Mouse (Mus musculus) lung, embryonic 16.5 days (tissue): ENCODE results near the gene Fam89a. TPM values are rescaled to one million over a fixed set of nuclear protein-coding genes. Genes with fewer than 3 reads are reported as not detected.
A peak's percentile ranks its signal among the peaks of the same experiment; 100 is the strongest.

ENCODE experiments used
- ATAC-seq: fragments of 200-750 bp; cut with Nextera tagmentation; 2 replicates; pipeline ENCODE4 v1.8.0; 2017; ENCODE audit warnings: low read depth, mild to moderate bottlenecking, moderate library complexity
- H3K27ac ChIP-seq: fragments of 300-500 bp; sonication (generic); 2 replicates; pipeline ENCODE4 v1.5.1; 2014; ENCODE audit warnings: mild to moderate bottlenecking, control low read depth, low read length
- H3K27me3 ChIP-seq: fragments of 300-500 bp; sonication (generic); 2 replicates; pipeline ENCODE4 v1.6.1; 2014; ENCODE audit warnings: low read depth, low read length, mixed read lengths; ENCODE audit not compliant: control insufficient read depth, insufficient read depth
- H3K36me3 ChIP-seq: fragments of 300-500 bp; sonication (generic); 2 replicates; pipeline ENCODE4 v1.6.1; 2014; ENCODE audit warnings: low read length; ENCODE audit not compliant: control insufficient read depth, insufficient read depth
- H3K4me1 ChIP-seq: fragments of 300-500 bp; sonication (generic); replicated peaks from 2 replicates; pipeline ENCODE4 v1.6.1; 2014; ENCODE audit warnings: low read length, mixed read lengths; ENCODE audit not compliant: control insufficient read depth, insufficient read depth
- H3K4me2 ChIP-seq: fragments of 300-500 bp; sonication (generic); 2 replicates; pipeline ENCODE4 v1.6.1; 2014; ENCODE audit warnings: low read depth, low read length, control low read depth
- H3K4me3 ChIP-seq: fragments of 300-500 bp; sonication (generic); 2 replicates; pipeline ENCODE4 v1.5.1; 2014; ENCODE audit warnings: mild to moderate bottlenecking, low read length, control low read depth
- H3K9ac ChIP-seq: fragments of 300-500 bp; sonication (generic); 2 replicates; pipeline ENCODE4 v1.6.1; 2014; ENCODE audit warnings: low read length, control low read depth
- H3K9me3 ChIP-seq: fragments of 300-500 bp; sonication (generic); 2 replicates; pipeline ENCODE4 v1.6.1; 2016; ENCODE audit warnings: low read length; ENCODE audit not compliant: control insufficient read depth
- WGBS: fragments of 180-500 bp; shearing (Covaris S2); extraction: QIAGEN DNeasy Blood & Tissue Kit; methylation state at CpG from one replicate; pipeline ENCODE4 v1.1.7; 2014; 5-methylcytosine and 5-hydroxymethylcytosine counted together
- polyA plus RNA-seq: library from polyadenylated mRNA; unstranded; fragments of >200 nt; fragmentation: Nextera tagmentation; extraction: Ambion mirVana; gene quantifications from 2 replicates; pipeline ENCODE4 v1.2.1, GENCODE M21; 2015

Gene Fam89a
- polyA plus RNA-seq, 1 experiment from 2014 or later: 8.7 TPM

GRCm38 (mm10) chr8:124790676-124791075 lies 39.0 kb upstream of the Fam89a start:
- H3K36me3 ChIP-seq: no peaks in the 10 kb centered on the region
- no peak overlapping the region for H3K4me3 ChIP-seq
- no peak overlapping the region for H3K9ac ChIP-seq
- no peaks in the 10 kb centered on the region for H3K9me3 ChIP-seq
- H3K27me3 ChIP-seq: peaks cover 44% of the 10 kb centered on the region
- no peak overlapping the region for H3K27ac ChIP-seq
- H3K4me2 ChIP-seq: no peak overlapping the region
- 70% methylated on average over 4 of the region's 4 CpGs for WGBS
- ATAC-seq: no peak
- peaks cover 28% of the 10 kb centered on the region for H3K4me1 ChIP-seq

- no peak overlapping the region for H3K27ac ChIP-seq
- no peak overlapping the region for H3K9ac ChIP-seq
- WGBS: 83% methylated on average over 13 of the region's 13 CpGs
- H3K4me2 ChIP-seq: no peak overlapping the region
- peaks cover 4% of the 10 kb centered on the region; the same call in 1 of the 2 replicates for H3K4me1 ChIP-seq
- ATAC-seq: no peak
- H3K4me3 ChIP-seq: no peak overlapping the region
- no peaks in the 10 kb centered on the region for H3K9me3 ChIP-seq
- H3K27me3 ChIP-seq: no peaks in the 10 kb centered on the region; the same call in none of the 2 replicates
- H3K36me3 ChIP-seq: no peaks in the 10 kb centered on the region
Observed at GRCm38 (mm10) chr8:124784613-124785012, 33.0 kb upstream of the Fam89a start.

- no peak overlapping the region for H3K9ac ChIP-seq
- H3K27ac ChIP-seq: no peak overlapping the region
- no peaks in the 10 kb centered on the region for H3K27me3 ChIP-seq
- no peaks in the 10 kb centered on the region for H3K36me3 ChIP-seq
- H3K4me2 ChIP-seq: no peak overlapping the region
- no peak for ATAC-seq
- WGBS: 82% methylated on average over 15 of the region's 15 CpGs
- no peak overlapping the region for H3K4me3 ChIP-seq
- H3K9me3 ChIP-seq: no peaks in the 10 kb centered on the region
- peaks cover 4% of the 10 kb centered on the region; the same call in 1 of the 2 replicates for H3K4me1 ChIP-seq
Observed at GRCm38 (mm10) chr8:124783228-124783627, 31.6 kb upstream of the Fam89a start.

- no peaks in the 10 kb centered on the region for H3K27me3 ChIP-seq
- no peak overlapping the region for H3K4me2 ChIP-seq
- peaks cover 4% of the 10 kb centered on the region; the same call in 1 of the 2 replicates for H3K4me1 ChIP-seq
- no peak overlapping the region for H3K9ac ChIP-seq
- ATAC-seq: no peak
- H3K9me3 ChIP-seq: no peaks in the 10 kb centered on the region
- H3K4me3 ChIP-seq: no peak overlapping the region
- no peak overlapping the region for H3K27ac ChIP-seq
- 81% methylated on average over 3 of the region's 3 CpGs for WGBS
- no peaks in the 10 kb centered on the region for H3K36me3 ChIP-seq
Observed at GRCm38 (mm10) chr8:124782431-124782830, 30.8 kb upstream of the Fam89a start.

- no peak overlapping the region for H3K4me3 ChIP-seq
- peak; percentile 51; the same call in 1 of the 2 replicates for ATAC-seq
- no peak overlapping the region for H3K9ac ChIP-seq
- H3K4me2 ChIP-seq: no peak overlapping the region
- H3K27me3 ChIP-seq: no peaks in the 10 kb centered on the region
- H3K36me3 ChIP-seq: no peaks in the 10 kb centered on the region
- no peaks in the 10 kb centered on the region for H3K9me3 ChIP-seq
- 7% methylated on average over 7 of the region's 7 CpGs for WGBS
- no peak overlapping the region for H3K27ac ChIP-seq
- H3K4me1 ChIP-seq: peaks cover 4% of the 10 kb centered on the region; the same call in 1 of the 2 replicates
Observed at GRCm38 (mm10) chr8:124780236-124780635, 28.6 kb upstream of the Fam89a start.

GRCm38 (mm10) chr8:124775695-124776094 lies 24.1 kb upstream of the Fam89a start:
- Histone ChIP-seq H3K4me2 (peak overlapping the region; percentile 41), H3K4me1 (peaks cover 11% of the 10 kb centered on the region; the same call in 1 of the 2 replicates), H3K36me3 (no peaks in the 10 kb centered on the region), H3K27me3 (no peaks in the 10 kb centered on the region), H3K9ac (no peak overlapping the region), H3K9me3 (no peaks in the 10 kb centered on the region), H3K4me3 (0 out of 2 replicates have a peak overlapping the region, but pooled peaks have one; percentile 18), H3K27ac (no peak overlapping the region)
- ATAC-seq: peak; percentile 48
- WGBS: 13% methylated on average over 16 of the region's 16 CpGs

- no peak overlapping the region for H3K4me3 ChIP-seq
- WGBS: 35% methylated on average over 2 of the region's 2 CpGs
- no peaks in the 10 kb centered on the region for H3K36me3 ChIP-seq
- H3K4me2 ChIP-seq: no peak overlapping the region
- ATAC-seq: 0 out of 2 replicates have a peak, but pooled peaks have one; percentile 31
- H3K27me3 ChIP-seq: no peaks in the 10 kb centered on the region
- peak overlapping the region; percentile 23; the same call in 1 of the 2 replicates for H3K27ac ChIP-seq
- peaks cover 7% of the 10 kb centered on the region; the same call in 1 of the 2 replicates for H3K4me1 ChIP-seq
- no peaks in the 10 kb centered on the region for H3K9me3 ChIP-seq
- H3K9ac ChIP-seq: peak overlapping the region; percentile 39; the same call in 1 of the 2 replicates
Observed at GRCm38 (mm10) chr8:124772389-124772788, 20.8 kb upstream of the Fam89a start.

- H3K4me1 ChIP-seq: no peaks in the 10 kb centered on the region
- no peaks in the 10 kb centered on the region for H3K36me3 ChIP-seq
- no peak overlapping the region for H3K4me2 ChIP-seq
- H3K9ac ChIP-seq: no peak overlapping the region
- WGBS: 54% methylated on average over 7 of the region's 7 CpGs
- H3K27me3 ChIP-seq: no peaks in the 10 kb centered on the region
- H3K4me3 ChIP-seq: no peak overlapping the region
- no peaks in the 10 kb centered on the region for H3K9me3 ChIP-seq
- no peak for ATAC-seq
- H3K27ac ChIP-seq: no peak overlapping the region
Observed at GRCm38 (mm10) chr8:124763061-124763460, 11.4 kb upstream of the Fam89a start.

- WGBS: 31% methylated on average over 3 of the region's 3 CpGs
- Histone ChIP-seq H3K36me3 (no peaks in the 10 kb centered on the region), H3K4me1 (peaks cover 10% of the 10 kb centered on the region), H3K9me3 (no peaks in the 10 kb centered on the region), H3K27ac (no peak overlapping the region), H3K9ac (no peak overlapping the region), H3K4me3 (no peak overlapping the region), H3K4me2 (no peak overlapping the region), H3K27me3 (no peaks in the 10 kb centered on the region)
- no peak for ATAC-seq
Observed at GRCm38 (mm10) chr8:124758544-124758943, 6.9 kb upstream of the Fam89a start.
